Mouse (Mus musculus): Measurements from ENCODE around the gene Phka2. TPM values are rescaled to one million over a fixed set of nuclear protein-coding genes. Genes with fewer than 3 reads are reported as not detected.

The Phka2 gene
- 16.6 and 20.7 TPM in 2 replicates for total RNA-seq (2012; rRNA removed)
- 10 to 100 TPM in 1 of 2 experiments, not detected in 1; 31.0 TPM for polyA plus RNA-seq (2012; ENCODE audit: insufficient read depth in 1 of 2, insufficient read length in 2 of 2, low read depth in 1 of 2, low replicate concordance in 2 of 2, missing spikeins in 1 of 2)

DNA sequence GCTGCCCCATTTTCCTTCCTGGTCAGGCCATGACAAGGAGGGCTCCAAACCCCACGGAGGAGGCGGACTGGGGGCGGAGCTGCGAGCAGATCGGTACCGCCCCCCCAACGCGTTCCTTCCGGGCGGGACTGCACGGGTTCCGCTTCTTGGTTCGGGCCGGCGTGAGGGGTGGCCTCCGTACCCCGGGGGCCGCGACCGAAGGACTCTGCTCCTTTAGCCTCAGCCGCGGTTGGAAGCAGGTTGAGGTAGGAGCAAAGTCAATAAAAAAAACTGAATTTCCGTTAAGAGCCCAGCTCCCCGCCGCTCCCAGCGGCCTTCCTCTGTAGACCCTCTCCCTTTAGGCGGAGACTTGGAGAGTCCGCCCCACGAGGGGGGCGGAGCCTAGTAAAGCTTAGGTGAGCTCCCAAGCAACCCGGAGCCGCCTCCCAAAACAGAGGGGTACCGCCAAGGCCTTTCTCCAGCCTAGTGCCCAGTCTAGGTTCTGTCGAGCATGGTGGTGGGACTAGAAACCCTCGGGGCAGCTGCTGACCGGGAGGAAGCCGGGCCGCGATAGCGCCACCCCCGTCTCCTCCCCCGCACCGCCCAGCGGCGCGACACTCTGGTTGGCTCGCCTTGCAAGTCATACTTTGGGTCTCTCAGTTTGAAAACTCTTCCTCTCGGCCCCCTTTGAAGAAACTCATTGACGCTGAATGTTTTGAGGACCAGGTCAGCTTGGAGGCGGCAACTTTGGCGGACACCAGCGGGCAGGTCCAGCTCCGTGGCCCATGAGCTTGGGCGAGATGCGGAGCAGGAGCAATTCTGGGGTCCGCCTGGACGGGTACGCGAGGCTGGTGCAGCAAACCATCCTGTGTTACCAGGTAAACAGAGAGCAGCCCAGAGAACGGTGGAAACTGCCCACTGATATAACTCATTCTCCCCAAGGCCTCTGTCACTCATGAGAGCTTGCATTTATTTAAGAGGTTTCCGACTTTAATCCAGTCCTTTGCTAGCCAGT lies at the start of gene Phka2:
Gene Phka2, plus strand, starts transcription at position 119 of the 994 bp plus-strand sequence.
- H3K4me1 ChIP-seq (ENCODE audit: control insufficient read depth in 1 of 2, insufficient read depth in 2 of 2, low read length in 2 of 2) = peaks cover 3 to 13% of the 10 kb centered on the region in 2 experiments; a peak in 2 of 4 replicates
- peak within 1 kb of the TSS; percentile 91 for H3K9ac ChIP-seq (ENCODE audit: control insufficient read depth, low read depth, low read length, poor library complexity, severe bottlenecking)
- no peaks in the 10 kb centered on the region for H3K27me3 ChIP-seq (ENCODE audit: control insufficient read depth in 1 of 2, insufficient read depth in 2 of 2, low read length in 2 of 2)
- peak within 1 kb of the TSS; percentile 80 to 94 for H3K4me3 ChIP-seq (ENCODE audit: control insufficient read depth in 1 of 2, insufficient read depth in 1 of 2, low read depth in 2 of 2, low read length in 2 of 2)
- peaks cover 12% of the 10 kb centered on the region for H3K79me2 ChIP-seq (ENCODE audit: control insufficient read depth, insufficient read depth, low read length, poor library complexity)
- H3K27ac ChIP-seq (ENCODE audit: control insufficient read depth, low read depth, low read length) = peak within 1 kb of the TSS; percentile 90
- H3K36me3 ChIP-seq (ENCODE audit: control insufficient read depth in 1 of 2, insufficient read depth in 2 of 2, low read length in 2 of 2) = peaks cover 0 to 18% of the 10 kb centered on the region in 2 experiments; a peak in 2 of 4 replicates
- no peaks in the 10 kb centered on the region for H3K9me3 ChIP-seq (replicated peaks; ENCODE audit: insufficient read depth, low read length)
- TF ChIP-seq HCFC1 (IDR thresholded peaks at IDR 0.05; ENCODE audit: low read depth, low read length) (peak; percentile 68), MYC (IDR thresholded peaks at IDR 0.05; ENCODE audit: low read depth, low read length) (no peak), MYB (IDR thresholded peaks at IDR 0.05; ENCODE audit: low read depth, low read length) (no peak), CHD1 (IDR thresholded peaks at IDR 0.05; ENCODE audit: low read depth, low read length) (peak; percentile 99), ETS1 (IDR thresholded peaks at IDR 0.05; ENCODE audit: low read depth, low read length) (0 out of 2 replicates have a peak, but pooled peaks have one; percentile 4), GABPA (IDR thresholded peaks at IDR 0.05; ENCODE audit: low read depth, low read length) (no peak), EP300 (IDR thresholded peaks at IDR 0.05; ENCODE audit: low read depth in 1 of 2, low read length in 2 of 2) (no peak), TBP (IDR thresholded peaks at IDR 0.05; ENCODE audit: low read depth, low read length) (peak; percentile 54; the same call in 1 of the 2 replicates), MXI1 (IDR thresholded peaks at IDR 0.05; ENCODE audit: low read depth, low read length) (peak; percentile 13; the same call in 1 of the 2 replicates), RCOR1 (IDR thresholded peaks at IDR 0.05; ENCODE audit: low read depth, low read length) (0 out of 2 replicates have a peak, but pooled peaks have one; percentile 6), MAX (IDR thresholded peaks at IDR 0.05; ENCODE audit: low read length) (0 out of 2 replicates have a peak, but pooled peaks have one; percentile 34), E2F4 (IDR thresholded peaks at IDR 0.05; ENCODE audit: borderline replicate concordance, low read depth, low read length) (no peak), SMC3 (IDR thresholded peaks at IDR 0.05; ENCODE audit: low read depth, low read length) (no peak), POLR2A (IDR thresholded peaks at IDR 0.05; ENCODE audit: control insufficient read depth in 1 of 2, insufficient read depth in 1 of 2, low read depth in 1 of 2, low read length in 2 of 2, poor library complexity in 1 of 2) (peak; percentile 53 to 65), ELF1 (IDR thresholded peaks at IDR 0.05; ENCODE audit: low read depth, low read length) (peak; percentile 75), ZMIZ1 (IDR thresholded peaks at IDR 0.05; ENCODE audit: low read depth, low read length) (0 out of 2 replicates have a peak, but pooled peaks have one; percentile 47), ZC3H11A (IDR thresholded peaks at IDR 0.05; ENCODE audit: low read depth, low read length) (no peak), NRF1 (IDR thresholded peaks at IDR 0.05; ENCODE audit: insufficient read depth, low read depth, low read length, poor library complexity, severe bottlenecking) (0 out of 2 replicates have a peak, but pooled peaks have one; percentile 5), MAZ (IDR thresholded peaks at IDR 0.05; ENCODE audit: low read depth, low read length) (peak; percentile 31), POLR2AphosphoS2 (IDR thresholded peaks at IDR 0.05; ENCODE audit: low read length) (peak; percentile 42; the same call in 1 of the 2 replicates), SIN3A (IDR thresholded peaks at IDR 0.05; ENCODE audit: low read length) (peak; percentile 69), NELFE (IDR thresholded peaks at IDR 0.05; ENCODE audit: low read depth, low read length) (peak; percentile 45; the same call in 1 of the 2 replicates)
- DNase-seq (ENCODE audit: low read depth, low spot score) = peak; percentile 94
